Mouse (Mus musculus): ENCODE data around the gene Mtnr1b. TPM values are rescaled to one million over a fixed set of nuclear protein-coding genes. Genes with fewer than 3 reads are reported as not detected.

The Mtnr1b gene
- polyA plus RNA-seq (2012; rRNA removed) = not detected in 2 replicates

DNA sequence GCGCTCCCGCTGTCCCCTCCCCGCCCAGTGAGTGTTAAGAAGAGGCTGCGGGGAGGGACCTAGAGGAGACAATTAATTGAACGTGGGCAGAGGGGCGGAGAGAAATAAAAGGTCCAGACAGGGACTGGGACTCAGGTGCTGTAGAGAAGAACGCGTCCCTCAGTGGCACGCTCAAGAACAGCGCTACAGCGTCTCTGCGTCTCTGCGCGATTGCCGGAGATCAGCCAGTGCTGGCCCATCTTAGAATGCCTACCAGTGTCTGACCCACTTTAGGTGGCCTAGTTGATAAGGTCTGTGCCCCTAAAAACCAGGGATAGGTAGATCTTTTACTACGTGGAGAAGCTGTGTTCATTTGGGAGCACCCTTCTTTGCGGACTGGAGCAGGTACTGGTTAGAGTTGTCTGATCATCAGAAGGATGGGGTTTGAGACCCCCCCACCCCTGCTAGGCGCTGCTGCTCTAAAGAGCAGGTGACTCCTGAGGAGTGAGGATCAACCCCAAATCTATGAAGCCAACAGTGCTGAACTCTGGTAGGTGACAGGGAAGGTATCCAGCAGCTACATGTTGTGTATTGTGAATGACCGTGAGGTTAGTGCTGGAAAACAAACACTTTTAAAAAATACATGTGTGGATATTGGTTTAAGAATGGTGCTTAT is at the start of gene Mtnr1b:
TSS of gene Mtnr1b (minus strand) at position 51 of the 655 bp plus-strand sequence.

Other genes starting within 250 kb of the Mtnr1b start
- gene Deup1, start 246.6 kb downstream of the Mtnr1b start, polyA plus RNA-seq (2012; rRNA removed) = 0.02 and 0.08 TPM in 2 replicates
- 2.0 and 2.4 TPM in 2 replicates for gene Slc36a4, start 164.8 kb downstream of the Mtnr1b start, polyA plus RNA-seq (2012; rRNA removed)